ENCODE assay signal across 17 mouse cellular contexts in the genomic region with DNA sequence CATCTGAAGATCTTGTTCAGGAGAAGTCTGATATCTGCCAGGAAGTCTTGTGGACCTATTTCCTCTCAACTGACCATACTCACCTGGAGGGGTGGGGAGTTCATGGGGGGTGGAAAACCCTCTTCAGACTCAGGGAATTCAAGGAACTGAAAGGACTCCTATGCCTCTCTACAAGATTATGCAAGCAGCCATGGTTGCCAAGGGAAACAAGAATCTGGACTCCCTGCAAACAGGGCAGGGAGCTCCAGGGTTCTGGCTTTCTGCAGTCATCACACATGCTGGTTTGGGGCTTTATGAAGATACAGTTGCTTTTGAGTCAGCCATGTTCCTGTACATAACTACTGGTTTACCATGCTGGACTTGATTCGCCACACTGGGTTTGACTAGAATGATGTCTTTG.
DNase-seq lines count a peak whose midpoint lies in the region.
"Had no signal": no experiment of that assay in that cellular context is flagged by ENCODE, and none has a peak within 500 bp of the region (broad histone marks: within the 10 kb centered on the region; RNA-seq: fewer than 3 reads in every experiment).

No protein-coding gene starts in this region.

- DNase-seq in heart, adult 11 months, result peak; percentile 76
- no peak for DNase-seq in heart, adult 18-20 months
- DNase-seq in R1 (ENCODE audit: low read depth, low spot score) (peak; percentile 50), adipocyte (ENCODE audit: low spot score) (peak; percentile 46)
- DNase-seq in left cerebral cortex, adult 8-10 months (ENCODE audit: low spot score in 2 of 2), result no peak
- DNase-seq in thymus, postnatal 25 days, result no peak
- no peak for DNase-seq in right cerebral cortex, postnatal 25 days
- DNase-seq: adrenal gland, adult 2 months; adrenal gland, postnatal 10 days; adrenal gland, postnatal 25 days; cerebellum, adult 11 months; cerebellum, adult 18-20 months; cerebellum, adult 8-10 months; cerebellum, adult 9-11 months; cerebellum, postnatal 14 days; cerebellum, postnatal 36 days; embryo, embryonic 11 days had no signal

Comparison
In these comparisons a context has a peak if more than half of its experiments do, and no peak if none do; other contexts are left out.
1. DNase-seq: peak in heart, adult 11 months (single experiment), R1 (single experiment) and adipocyte (single experiment); none in heart, adult 18-20 months (0 of 2), left cerebral cortex, adult 8-10 months (0 of 2), thymus, postnatal 25 days (single experiment) and right cerebral cortex, postnatal 25 days (single experiment).